28 mouse cellular contexts compared by ENCODE assay signal in genomic region chr1:167976708-167977107, GRCm38 (mm10).
DNase-seq lines count a peak whose midpoint lies in the region; ATAC-seq and TF ChIP-seq lines count a peak whose summit lies in the region.
"Had no signal": no experiment of that assay in that cellular context is flagged by ENCODE, and none has a peak within 500 bp of the region (broad histone marks: within the 10 kb centered on the region; RNA-seq: fewer than 3 reads in every experiment).

No protein-coding gene starts in this region.

- peak; percentile 10 for DNase-seq in lung, embryonic 14.5 days
- DNase-seq in lung, postnatal 4 days = no peak
- DNase-seq in lung, postnatal 25 days (ENCODE audit: low spot score) = no peak
- peak; percentile 27 for DNase-seq in brain, adult 2 months (ENCODE audit: low read depth, low spot score)
- DNase-seq: adrenal gland, adult 8-10 months; adrenal gland, postnatal 14 days; adrenal gland, postnatal 36 days; B cell, adult 2 months; cerebellum, adult 11 months; cerebellum, adult 18-20 months; cerebellum, adult 8-10 months; cerebellum, adult 9-11 months; cerebellum, postnatal 14 days; cerebellum, postnatal 36 days; embryo, embryonic 11 days had no signal

- no peak for TF ChIP-seq CTCF in lung, embryonic 14.5 days (IDR thresholded peaks at IDR 0.05; ENCODE audit: low read depth)

- H3K36me3 ChIP-seq in lung, embryonic 14.5 days (ENCODE audit: insufficient read depth) = no peaks in the 10 kb centered on the region
- no peaks in the 10 kb centered on the region for H3K36me3 ChIP-seq in lung, embryonic 16.5 days (ENCODE audit: control insufficient read depth, insufficient read depth, low read length)
- H3K36me3 ChIP-seq: embryonic facial prominence, embryonic 13.5 days; embryonic facial prominence, embryonic 15.5 days; forebrain, embryonic 10.5 days; forebrain, embryonic 12.5 days; G1E had no signal

- no peaks in the 10 kb centered on the region for H3K4me1 ChIP-seq in lung, embryonic 14.5 days (ENCODE audit: insufficient read depth)
- H3K4me1 ChIP-seq in lung, embryonic 16.5 days (replicated peaks; ENCODE audit: control insufficient read depth, insufficient read depth, low read length) = no peaks in the 10 kb centered on the region
- H3K4me1 ChIP-seq: embryonic facial prominence, embryonic 13.5 days; embryonic facial prominence, embryonic 15.5 days; forebrain, embryonic 10.5 days; forebrain, embryonic 12.5 days had no signal

- H3K27ac ChIP-seq in lung, embryonic 14.5 days (ENCODE audit: low read depth) = no peak overlapping the region
- peak overlapping the region; percentile 70 for H3K27ac ChIP-seq in lung, embryonic 16.5 days (ENCODE audit: low read length)
- H3K27ac ChIP-seq: embryonic facial prominence, embryonic 13.5 days; embryonic facial prominence, embryonic 15.5 days; forebrain, embryonic 10.5 days; forebrain, embryonic 12.5 days had no signal

- no peak for ATAC-seq in lung, embryonic 14.5 days (ENCODE audit: insufficient read depth)
- no peak for ATAC-seq in lung, embryonic 16.5 days (ENCODE audit: low read depth)
- ATAC-seq: activated CD4-positive, CD25-positive, alpha-beta regulatory T cell, adult 4 months; CD4-positive, CD25-positive, alpha-beta regulatory T cell, adult 4 months; forebrain, embryonic 14.5 days; forebrain, embryonic 16.5 days; Patski had no signal

- no peaks in the 10 kb centered on the region for H3K9me3 ChIP-seq in lung, embryonic 14.5 days (ENCODE audit: low read depth, low read length)
- no peaks in the 10 kb centered on the region for H3K9me3 ChIP-seq in lung, embryonic 16.5 days (ENCODE audit: control insufficient read depth, low read length)
- H3K9me3 ChIP-seq: embryonic facial prominence, embryonic 13.5 days; embryonic facial prominence, embryonic 15.5 days; forebrain, embryonic 10.5 days; forebrain, embryonic 12.5 days had no signal

- no peak overlapping the region for H3K4me3 ChIP-seq in lung, embryonic 14.5 days (ENCODE audit: low read depth, low read length)
- no peak overlapping the region for H3K4me3 ChIP-seq in lung, embryonic 16.5 days (ENCODE audit: low read length)
- H3K4me3 ChIP-seq: embryonic facial prominence, embryonic 13.5 days; embryonic facial prominence, embryonic 15.5 days; erythroblast, embryonic 14.5 days; forebrain, embryonic 10.5 days; forebrain, embryonic 12.5 days had no signal

- H3K27me3 ChIP-seq in lung, embryonic 14.5 days (ENCODE audit: insufficient read depth, low read length) = no peaks in the 10 kb centered on the region
- no peaks in the 10 kb centered on the region for H3K27me3 ChIP-seq in lung, embryonic 16.5 days (ENCODE audit: control insufficient read depth, insufficient read depth, low read depth, low read length)
- H3K27me3 ChIP-seq: CH12.LX; embryonic facial prominence, embryonic 13.5 days; embryonic facial prominence, embryonic 15.5 days; forebrain, embryonic 12.5 days had no signal

- no peak overlapping the region for H3K9ac ChIP-seq in lung, embryonic 14.5 days
- no peak overlapping the region for H3K9ac ChIP-seq in lung, embryonic 16.5 days (ENCODE audit: low read length)
- H3K9ac ChIP-seq: embryonic facial prominence, embryonic 13.5 days; embryonic facial prominence, embryonic 15.5 days; forebrain, embryonic 12.5 days had no signal

- 79% methylated on average over 3 of the region's 3 CpGs for WGBS in lung, embryonic 14.5 days
- WGBS in lung, embryonic 16.5 days = 62% methylated on average over 3 of the region's 3 CpGs

- no peak overlapping the region for H3K4me2 ChIP-seq in lung, embryonic 14.5 days
- no peak overlapping the region for H3K4me2 ChIP-seq in lung, embryonic 16.5 days (ENCODE audit: low read depth, low read length)
- H3K4me2 ChIP-seq: embryonic facial prominence, embryonic 13.5 days; embryonic facial prominence, embryonic 15.5 days; forebrain, embryonic 12.5 days had no signal

Comparison
In these comparisons a context has a peak if more than half of its experiments do, and no peak if none do; other contexts are left out.
1. DNase-seq: peak in lung, embryonic 14.5 days (single experiment) and brain, adult 2 months (single experiment); none in lung, postnatal 4 days (0 of 2) and lung, postnatal 25 days (single experiment).